In the genomic region with DNA sequence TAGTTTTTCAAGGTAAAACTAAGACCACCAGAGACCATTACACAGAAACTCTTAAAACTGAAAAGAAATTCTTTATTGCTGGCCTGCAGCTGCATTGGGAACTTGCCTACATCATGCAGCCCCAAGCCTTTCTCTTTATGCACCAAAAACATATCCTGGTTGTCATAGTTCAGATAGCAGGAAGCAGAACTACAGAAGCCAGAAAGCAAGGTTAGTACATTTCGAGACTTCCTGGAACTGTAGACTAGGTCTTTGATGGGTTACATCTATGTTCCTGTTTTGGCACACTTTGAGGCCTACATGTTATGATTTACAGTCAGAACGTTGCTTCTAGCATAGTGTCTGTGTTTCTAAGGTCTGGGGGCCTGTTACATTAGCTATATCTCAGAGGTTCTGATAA, we compare ENCODE assay signal across 21 mouse cellular contexts. TPM values are rescaled to one million over a fixed set of nuclear protein-coding genes. Genes with fewer than 3 reads are reported as not detected.
DNase-seq lines count a peak whose midpoint lies in the region; ATAC-seq and TF ChIP-seq lines count a peak whose summit lies in the region.
"Had no signal": no experiment of that assay in that cellular context is flagged by ENCODE, and none has a peak within 500 bp of the region (broad histone marks: within the 10 kb centered on the region; RNA-seq: fewer than 3 reads in every experiment).

No protein-coding gene starts in this region.

- no peak for TF ChIP-seq CTCF in lung, postnatal 0 days (IDR thresholded peaks at IDR 0.05)

- H3K27me3 ChIP-seq in lung, postnatal 0 days (replicated peaks; ENCODE audit: insufficient read depth, low read length): no peaks in the 10 kb centered on the region
- H3K27me3 ChIP-seq: forebrain, embryonic 12.5 days; limb, embryonic 13.5 days; liver, embryonic 15.5 days; midbrain, embryonic 13.5 days; Patski had no signal

- no peaks in the 10 kb centered on the region for H3K9me3 ChIP-seq in lung, postnatal 0 days (ENCODE audit: low read length)
- H3K9me3 ChIP-seq: forebrain, embryonic 12.5 days; limb, embryonic 13.5 days; liver, embryonic 15.5 days; midbrain, embryonic 13.5 days had no signal

- TF ChIP-seq EP300 in lung, postnatal 0 days (IDR thresholded peaks at IDR 0.05): no peak

- H3K9ac ChIP-seq in lung, postnatal 0 days (replicated peaks; ENCODE audit: low read depth): no peak overlapping the region
- H3K9ac ChIP-seq: forebrain, embryonic 12.5 days; hindbrain, embryonic 14.5 days; limb, embryonic 13.5 days; liver, embryonic 15.5 days; midbrain, embryonic 13.5 days had no signal

- no peak for ATAC-seq in lung, postnatal 0 days
- peak; percentile 90 for ATAC-seq in CD4-positive, CD25-positive, alpha-beta regulatory T cell, adult 4 months
- ATAC-seq in granulocyte monocyte progenitor cell, adult 5-6 weeks (replicated peaks; ENCODE audit: poor library complexity, severe bottlenecking): peak; percentile 86
- peak; percentile 77 for ATAC-seq in neutrophil, adult 5-6 weeks (ENCODE audit: extremely low read depth, insufficient number of reproducible peaks, low FRiP score, poor library complexity, severe bottlenecking)
- ATAC-seq: intestine, postnatal 0 days; midbrain, embryonic 13.5 days; Patski had no signal

- no peak overlapping the region for H3K4me3 ChIP-seq in lung, postnatal 0 days (ENCODE audit: low read depth, low read length)
- H3K4me3 ChIP-seq: forebrain, embryonic 12.5 days; limb, embryonic 13.5 days; liver, embryonic 15.5 days; midbrain, embryonic 13.5 days; myocyte had no signal

- H3K27ac ChIP-seq in lung, postnatal 0 days (ENCODE audit: low read length): no peak overlapping the region
- H3K27ac ChIP-seq: forebrain, embryonic 12.5 days; hindbrain, embryonic 14.5 days; limb, embryonic 13.5 days; liver, embryonic 15.5 days; midbrain, embryonic 13.5 days had no signal

- no peaks in the 10 kb centered on the region for H3K36me3 ChIP-seq in lung, postnatal 0 days (ENCODE audit: insufficient read depth, low read length)
- H3K36me3 ChIP-seq: forebrain, embryonic 12.5 days; liver, embryonic 15.5 days; midbrain, embryonic 13.5 days had no signal

- DNase-seq in lung, postnatal 36 days: peak; percentile 32
- no peak for DNase-seq in lung, postnatal 0 days (ENCODE audit: low spot score)
- no peak for DNase-seq in right cerebral cortex, postnatal 4 days
- no peak for DNase-seq in layer of hippocampus, postnatal 14 days (ENCODE audit: low spot score in 2 of 2)
- DNase-seq in urinary bladder, postnatal 36 days (ENCODE audit: low spot score in 2 of 2): no peak
- DNase-seq: cerebellum, postnatal 14 days; gastrocnemius, postnatal 25 days; heart, postnatal 14 days; lung, postnatal 4 days had no signal

- H3K4me1 ChIP-seq in lung, postnatal 0 days (ENCODE audit: insufficient read depth, low read depth, low read length): peaks cover 8% of the 10 kb centered on the region; the same call in 1 of the 2 replicates
- H3K4me1 ChIP-seq: midbrain, embryonic 13.5 days had no signal

- 61% methylated on average over 2 of the region's 2 CpGs for WGBS in lung, postnatal 0 days

- H3K4me2 ChIP-seq in lung, postnatal 0 days (replicated peaks; ENCODE audit: low read depth, low read length): no peak overlapping the region
- H3K4me2 ChIP-seq: forebrain, embryonic 12.5 days; heart, embryonic 11.5 days; hindbrain, embryonic 14.5 days; limb, embryonic 13.5 days; liver, embryonic 15.5 days; midbrain, embryonic 13.5 days had no signal

RNA-seq across cellular contexts. Expression of gene Rapgef6, which starts 11.2 kb away (rescaled TPM):
- 28.3 and 30.1 TPM in 2 replicates for polyA plus RNA-seq in lung, postnatal 0 days (2015; fragmentation: Nextera tagmentation; extraction: Ambion mirVana)
- polyA plus RNA-seq in CD4-positive, CD25-positive, alpha-beta regulatory T cell, adult 4 months (2017; shearing (Covaris generic)): 100 to 1,000 TPM; 258 to 274 TPM
- 34.8 and 48.0 TPM in 2 replicates for total RNA-seq in granulocyte monocyte progenitor cell, adult 5-6 weeks (2014; fragmentation: Nextera tagmentation)
- 47.3 and 58.0 TPM in 2 replicates for total RNA-seq in granulocyte monocyte progenitor cell, adult 5-6 weeks (2017)
- total RNA-seq in neutrophil, adult 5-6 weeks (2017): 182 and 202 TPM in 2 replicates
- total RNA-seq in layer of hippocampus, postnatal 14 days (2021): 10 to 100 TPM; 36.6 to 38.4 TPM
